Mouse (Mus musculus) thymus, postnatal 25 days (tissue): ENCODE measurements around the gene Gm20388.

Source experiments
- DNase-seq: peaks from one replicate; pipeline ENCODE4 v3.0.0; 2022

Gm20388 gene

GRCm38 (mm10) chr8:123653308-123653993, 3742.8 kb downstream of the Gm20388 start, which contains the start of gene Rhou:
Gene Rhou (plus strand): TSS chr8:123653929.
- DNase-seq: peak; percentile 69

- DNase-seq: no peak
These were observed 3743.4 kb downstream of the Gm20388 start for GRCm38 (mm10) chr8:123653994-123654569.

- DNase-seq: no peak
These were observed 3744.1 kb downstream of the Gm20388 start for GRCm38 (mm10) chr8:123654763-123655162.

- no peak for DNase-seq
These were observed 3744.7 kb downstream of the Gm20388 start for GRCm38 (mm10) chr8:123655351-123655779.

GRCm38 (mm10) chr8:123657826-123658225, 3747.2 kb downstream of the Gm20388 start:
- no peak for DNase-seq

- no peak for DNase-seq
These were observed 3748.9 kb downstream of the Gm20388 start for GRCm38 (mm10) chr8:123659469-123660057.

GRCm38 (mm10) chr8:123661515-123661914, 3750.9 kb downstream of the Gm20388 start:
- no peak for DNase-seq

GRCm38 (mm10) chr8:123665580-123665979, 3754.9 kb downstream of the Gm20388 start:
- no peak for DNase-seq

GRCm38 (mm10) chr8:123666832-123667231, 3756.2 kb downstream of the Gm20388 start:
- DNase-seq: no peak

- no peak for DNase-seq
These were observed 3758.0 kb downstream of the Gm20388 start for GRCm38 (mm10) chr8:123668681-123669080.

GRCm38 (mm10) chr8:123670766-123671165, 3760.1 kb downstream of the Gm20388 start:
- no peak for DNase-seq

- DNase-seq: no peak
These were observed 3760.8 kb downstream of the Gm20388 start for GRCm38 (mm10) chr8:123671454-123671853.

- DNase-seq: no peak
These were observed 3762.0 kb downstream of the Gm20388 start for GRCm38 (mm10) chr8:123672648-123673047.

GRCm38 (mm10) chr8:123675611-123676010, 3765.0 kb downstream of the Gm20388 start:
- no peak for DNase-seq

- no peak for DNase-seq
These were observed 3767.7 kb downstream of the Gm20388 start for GRCm38 (mm10) chr8:123678390-123678789.

GRCm38 (mm10) chr8:123682073-123682761, 3771.6 kb downstream of the Gm20388 start:
- peak; percentile 5 for DNase-seq

- no peak for DNase-seq
These were observed 3772.7 kb downstream of the Gm20388 start for GRCm38 (mm10) chr8:123683321-123683720.

- DNase-seq: no peak
These were observed 3774.2 kb downstream of the Gm20388 start for GRCm38 (mm10) chr8:123684806-123685205.

- no peak for DNase-seq
These were observed 3774.8 kb downstream of the Gm20388 start for GRCm38 (mm10) chr8:123685477-123685876.

- DNase-seq: no peak
These were observed 3777.2 kb downstream of the Gm20388 start for GRCm38 (mm10) chr8:123687826-123688225.

GRCm38 (mm10) chr8:123692165-123692962, 3781.7 kb downstream of the Gm20388 start:
- no peak for DNase-seq

- DNase-seq: no peak
These were observed 3785.5 kb downstream of the Gm20388 start for GRCm38 (mm10) chr8:123696167-123696566.

GRCm38 (mm10) chr8:123697329-123697728, 3786.7 kb downstream of the Gm20388 start:
- no peak for DNase-seq
